Mouse (Mus musculus) lung, adult 2 months (tissue): ENCODE measurements around the gene Slc34a2.

Experiments used
- CTCF ChIP-seq: fragments of 200-500 bp; IDR thresholded peaks from 2 replicates; pipeline ENCODE4 v1.5.1; 2011; ENCODE audit warnings: mild to moderate bottlenecking, low read length, control low read depth; ENCODE audit not compliant: insufficient read depth
- POLR2A ChIP-seq: fragments of 200-500 bp; IDR thresholded peaks from 2 replicates; pipeline ENCODE4 v1.6.1; 2011; ENCODE audit warnings: low read depth, mild to moderate bottlenecking, control low read depth, low read length, borderline replicate concordance; ENCODE audit errors: extremely low read depth

DNA sequence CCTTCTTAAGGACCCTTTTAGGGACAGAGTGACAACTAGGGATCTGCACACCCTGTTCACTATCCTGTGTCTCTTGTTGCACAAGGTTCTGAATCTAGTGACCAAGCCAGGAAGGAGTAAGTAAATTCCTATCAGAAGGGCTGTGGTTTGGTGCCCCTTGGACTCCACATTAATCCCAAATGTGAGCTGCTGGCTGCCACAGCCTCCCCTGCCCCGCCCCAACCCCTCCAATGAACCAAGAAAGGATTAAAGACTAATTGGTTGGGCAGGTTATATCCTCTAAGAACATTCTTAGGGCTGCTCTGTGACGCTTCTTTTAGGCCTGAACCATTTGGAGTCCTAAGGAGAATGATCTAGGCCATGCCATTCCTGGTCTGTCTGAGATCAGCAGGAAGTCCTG, 14.4 kb upstream of the Slc34a2 start:
- TF ChIP-seq POLR2A (no peak), CTCF (no peak)
